Mouse (Mus musculus): ENCODE results near the gene Dpp7. TPM values are rescaled to one million over a fixed set of nuclear protein-coding genes. Genes with fewer than 3 reads are reported as not detected.

The Dpp7 gene
- polyA plus RNA-seq, 1 experiment from 2014 or later, result 18.7 TPM

- WGBS, result 59% methylated on average over 13 of the region's 13 CpGs
- no peak for DNase-seq (ENCODE audit: low spot score)
- Histone ChIP-seq H3K36me3 (no peaks in the 10 kb centered on the region), H3K4me1 (peaks cover 11% of the 10 kb centered on the region), H3K4me3 (no peak overlapping the region), H3K27ac (no peak overlapping the region), H3K27me3 (ENCODE audit: low read depth, poor library complexity, severe bottlenecking) (peaks cover 44% of the 10 kb centered on the region), H3K9me3 (replicated peaks) (no peaks in the 10 kb centered on the region)
Observed at GRCm38 (mm10) chr2:25363478-25364178, 7.5 kb upstream of the Dpp7 start.

GRCm38 (mm10) chr2:25359848-25360247 lies 3.7 kb upstream of the Dpp7 start:
- DNase-seq (ENCODE audit: low spot score), result no peak
- H3K4me3 ChIP-seq, result no peak overlapping the region
- WGBS, result 77% methylated on average over 4 of the region's 4 CpGs
- no peaks in the 10 kb centered on the region; the same call in 1 of the 2 replicates for H3K36me3 ChIP-seq
- no peak overlapping the region for H3K27ac ChIP-seq
- peaks cover 26% of the 10 kb centered on the region for H3K4me1 ChIP-seq
- H3K27me3 ChIP-seq (ENCODE audit: low read depth, poor library complexity, severe bottlenecking), result peaks cover 26% of the 10 kb centered on the region
- no peaks in the 10 kb centered on the region for H3K9me3 ChIP-seq (replicated peaks)

- Histone ChIP-seq H3K9me3 (replicated peaks) (no peaks in the 10 kb centered on the region), H3K36me3 (peaks cover 39% of the 10 kb centered on the region), H3K4me1 (peaks cover 25% of the 10 kb centered on the region), H3K27ac (0 out of 2 replicates have a peak overlapping the region, but pooled peaks have one; percentile 66), H3K27me3 (ENCODE audit: low read depth, poor library complexity, severe bottlenecking) (no peaks in the 10 kb centered on the region), H3K4me3 (peak overlapping the region; percentile 62)
- WGBS, result 39% methylated on average over 18 of the region's 18 CpGs
- DNase-seq (ENCODE audit: low spot score), result no peak
Observed at GRCm38 (mm10) chr2:25355419-25356066, 616 bp downstream of the Dpp7 start.

- Histone ChIP-seq H3K36me3 (peaks cover 52% of the 10 kb centered on the region), H3K9me3 (replicated peaks) (no peaks in the 10 kb centered on the region), H3K4me1 (peaks cover 25% of the 10 kb centered on the region), H3K27me3 (ENCODE audit: low read depth, poor library complexity, severe bottlenecking) (no peaks in the 10 kb centered on the region), H3K4me3 (no peak overlapping the region), H3K27ac (no peak overlapping the region)
- DNase-seq (ENCODE audit: low spot score), result no peak
- WGBS, result 86% methylated on average over 6 of the region's 6 CpGs
Observed at GRCm38 (mm10) chr2:25354211-25354610, 1.9 kb downstream of the Dpp7 start.

GRCm38 (mm10) chr2:25350701-25351100 lies 5.5 kb downstream of the Dpp7 start:
- no peak for DNase-seq (ENCODE audit: low spot score)
- no peaks in the 10 kb centered on the region for H3K9me3 ChIP-seq (replicated peaks)
- H3K36me3 ChIP-seq, result peaks cover 86% of the 10 kb centered on the region
- no peak overlapping the region for H3K4me3 ChIP-seq
- H3K27me3 ChIP-seq (ENCODE audit: low read depth, poor library complexity, severe bottlenecking), result no peaks in the 10 kb centered on the region
- H3K4me1 ChIP-seq, result peaks cover 11% of the 10 kb centered on the region
- no peak overlapping the region for H3K27ac ChIP-seq
- 94% methylated on average over 3 of the region's 3 CpGs for WGBS

- WGBS, result 96% methylated on average over 4 of the region's 4 CpGs
- DNase-seq (ENCODE audit: low spot score), result no peak
- H3K9me3 ChIP-seq (replicated peaks), result no peaks in the 10 kb centered on the region
- H3K36me3 ChIP-seq, result peaks cover 98% of the 10 kb centered on the region
- no peak overlapping the region for H3K4me3 ChIP-seq
- H3K27ac ChIP-seq, result no peak overlapping the region
- H3K4me1 ChIP-seq, result no peaks in the 10 kb centered on the region
- H3K27me3 ChIP-seq (ENCODE audit: low read depth, poor library complexity, severe bottlenecking), result no peaks in the 10 kb centered on the region
Observed at GRCm38 (mm10) chr2:25349499-25349898, 6.7 kb downstream of the Dpp7 start.

- no peak for DNase-seq (ENCODE audit: low spot score)
- 91% methylated on average over 7 of the region's 7 CpGs for WGBS
- H3K4me1 ChIP-seq, result no peaks in the 10 kb centered on the region
- H3K36me3 ChIP-seq, result peaks cover 99% of the 10 kb centered on the region
- no peaks in the 10 kb centered on the region for H3K9me3 ChIP-seq (replicated peaks)
- H3K27ac ChIP-seq, result no peak overlapping the region
- H3K4me3 ChIP-seq, result no peak overlapping the region
- no peaks in the 10 kb centered on the region for H3K27me3 ChIP-seq (ENCODE audit: low read depth, poor library complexity, severe bottlenecking)
Observed at GRCm38 (mm10) chr2:25348162-25348561, 8.0 kb downstream of the Dpp7 start.

- Histone ChIP-seq H3K27me3 (ENCODE audit: low read depth, poor library complexity, severe bottlenecking) (no peaks in the 10 kb centered on the region), H3K4me1 (peaks cover 10% of the 10 kb centered on the region), H3K4me3 (no peak overlapping the region), H3K9me3 (replicated peaks) (no peaks in the 10 kb centered on the region), H3K36me3 (peaks cover 92% of the 10 kb centered on the region), H3K27ac (no peak overlapping the region)
- no peak for DNase-seq (ENCODE audit: low spot score)
- 91% methylated on average over 6 of the region's 6 CpGs for WGBS
Observed at GRCm38 (mm10) chr2:25338303-25338702, 17.9 kb downstream of the Dpp7 start.

GRCm38 (mm10) chr2:25333569-25333968 lies 22.6 kb downstream of the Dpp7 start:
- H3K4me3 ChIP-seq, result peak overlapping the region; percentile 91
- H3K4me1 ChIP-seq, result peaks cover 22% of the 10 kb centered on the region
- H3K36me3 ChIP-seq, result peaks cover 51% of the 10 kb centered on the region
- H3K27ac ChIP-seq, result no peak overlapping the region
- H3K27me3 ChIP-seq (ENCODE audit: low read depth, poor library complexity, severe bottlenecking), result no peaks in the 10 kb centered on the region
- H3K9me3 ChIP-seq (replicated peaks), result no peaks in the 10 kb centered on the region
- 77% methylated on average over 2 of the region's 2 CpGs for WGBS
- DNase-seq (ENCODE audit: low spot score), result no peak

- H3K4me1 ChIP-seq, result peaks cover 22% of the 10 kb centered on the region
- peaks cover 40% of the 10 kb centered on the region for H3K36me3 ChIP-seq
- peak within 1 kb of the TSS; percentile 91 for H3K4me3 ChIP-seq
- no peaks in the 10 kb centered on the region for H3K9me3 ChIP-seq (replicated peaks)
- peak; percentile 100 for DNase-seq (ENCODE audit: low spot score)
- H3K27me3 ChIP-seq (ENCODE audit: low read depth, poor library complexity, severe bottlenecking), result no peaks in the 10 kb centered on the region
- peak within 1 kb of the TSS; percentile 95 for H3K27ac ChIP-seq
- WGBS, result under 1% methylated on average over 78 of the region's 78 CpGs
Observed at GRCm38 (mm10) chr2:25332286-25333160, 23.6 kb downstream of the Dpp7 start, which contains the start of gene Man1b1. TSS of gene Man1b1 (plus strand) at chr2:25332338.

- Histone ChIP-seq H3K4me3 (peak overlapping the region; percentile 91), H3K4me1 (peaks cover 22% of the 10 kb centered on the region), H3K36me3 (peaks cover 30% of the 10 kb centered on the region), H3K9me3 (replicated peaks) (no peaks in the 10 kb centered on the region), H3K27me3 (ENCODE audit: low read depth, poor library complexity, severe bottlenecking) (no peaks in the 10 kb centered on the region), H3K27ac (peak overlapping the region; percentile 95; the same call in 1 of the 2 replicates)
- no peak for DNase-seq (ENCODE audit: low spot score)
- 62% methylated on average over 9 of the region's 9 CpGs for WGBS
Observed at GRCm38 (mm10) chr2:25331470-25331869, 24.7 kb downstream of the Dpp7 start.

GRCm38 (mm10) chr2:25328440-25328839 lies 27.7 kb downstream of the Dpp7 start:
- WGBS, result 38% methylated on average over 7 of the region's 7 CpGs
- Histone ChIP-seq H3K4me1 (peaks cover 13% of the 10 kb centered on the region), H3K27me3 (ENCODE audit: low read depth, poor library complexity, severe bottlenecking) (no peaks in the 10 kb centered on the region), H3K36me3 (no peaks in the 10 kb centered on the region), H3K4me3 (no peak overlapping the region), H3K27ac (no peak overlapping the region), H3K9me3 (replicated peaks) (no peaks in the 10 kb centered on the region)
- DNase-seq (ENCODE audit: low spot score), result no peak

Measured in limb, embryonic 10.5 days (tissue).